Mouse (Mus musculus): ENCODE measurements around the gene Gdpd4.

Gdpd4 gene

GRCm38 (mm10) chr7:97919742-97920141 is at the start of gene Gdpd4:
Gene Gdpd4 (plus strand): TSS chr7:97919955.
- no peak for DNase-seq

GRCm38 (mm10) chr7:97872396-97872795 is 47.4 kb upstream of the Gdpd4 start:
- DNase-seq, result peak in 1 of 2 experiments; percentile 8

- DNase-seq, result no peak
Observed at GRCm38 (mm10) chr7:97873317-97873716, 46.4 kb upstream of the Gdpd4 start.

GRCm38 (mm10) chr7:97877846-97878538 is 41.8 kb upstream of the Gdpd4 start:
- DNase-seq, result no peak

GRCm38 (mm10) chr7:97911646-97912045 is 8.1 kb upstream of the Gdpd4 start:
- DNase-seq, result no peak

- no peak for DNase-seq
Observed at GRCm38 (mm10) chr7:97914833-97915516, 4.8 kb upstream of the Gdpd4 start.

GRCm38 (mm10) chr7:97925819-97926218 is 6.1 kb downstream of the Gdpd4 start:
- DNase-seq, result no peak

GRCm38 (mm10) chr7:97926978-97927377 is 7.2 kb downstream of the Gdpd4 start:
- no peak for DNase-seq

- DNase-seq, result no peak
Observed at GRCm38 (mm10) chr7:97944485-97944884, 24.7 kb downstream of the Gdpd4 start.

- DNase-seq, result no peak
Observed at GRCm38 (mm10) chr7:97972486-97972885, 52.7 kb downstream of the Gdpd4 start.

GRCm38 (mm10) chr7:97977463-97977862 is 57.7 kb downstream of the Gdpd4 start:
- DNase-seq, result peak; percentile 31 to 66

- DNase-seq, result peak; percentile 0 to 44
Observed at GRCm38 (mm10) chr7:97984108-97984834, 64.5 kb downstream of the Gdpd4 start.

GRCm38 (mm10) chr7:98002617-98003016 is 82.9 kb downstream of the Gdpd4 start:
- DNase-seq, result no peak

GRCm38 (mm10) chr7:98048101-98048824 is 128.5 kb downstream of the Gdpd4 start:
- DNase-seq, result no peak

GRCm38 (mm10) chr7:98051980-98052379 is 132.2 kb downstream of the Gdpd4 start:
- peak; percentile 16 to 81 for DNase-seq

GRCm38 (mm10) chr7:98054461-98054860 is 134.7 kb downstream of the Gdpd4 start:
- no peak for DNase-seq

- no peak for DNase-seq
Observed at GRCm38 (mm10) chr7:98054942-98055341, 135.2 kb downstream of the Gdpd4 start.

- no peak for DNase-seq
Observed at GRCm38 (mm10) chr7:98066229-98066628, 146.5 kb downstream of the Gdpd4 start.

- DNase-seq, result peak; percentile 81 to 95
Observed at GRCm38 (mm10) chr7:98071620-98072019, 151.9 kb downstream of the Gdpd4 start.

- no peak for DNase-seq
Observed at GRCm38 (mm10) chr7:98077453-98077852, 157.7 kb downstream of the Gdpd4 start.

- DNase-seq, result peak in 1 of 2 experiments; percentile 34
Observed at GRCm38 (mm10) chr7:98082376-98082775, 162.6 kb downstream of the Gdpd4 start.

GRCm38 (mm10) chr7:98084541-98085293 is 165.0 kb downstream of the Gdpd4 start:
- DNase-seq, result peak; percentile 24 to 34
